Mouse (Mus musculus): ENCODE measurements around the gene Omt2a. TPM values are rescaled to one million over a fixed set of nuclear protein-coding genes. Genes with fewer than 3 reads are reported as not detected.
"Not testable (repeated sequence)": the region's sequence is repeated elsewhere in the genome, so short reads cannot be mapped to it uniquely, and the experiment has no call there.

Gene Omt2a
- polyA plus RNA-seq (2012; rRNA removed) = not detected in 2 replicates

GRCm38 (mm10) chr9:78314696-78315095, at the start of gene Omt2a:
Omt2a (minus strand) TSS chr9:78314796.
- no peak for DNase-seq (ENCODE audit: low read depth, low spot score)
- WGBS = 84% methylated on average over 2 of the region's 2 CpGs

GRCm38 (mm10) chr9:78363374-78363773, 48.8 kb upstream of the Omt2a start:
- DNase-seq (ENCODE audit: low read depth, low spot score) = no peak
- WGBS = 60% methylated on average over 6 of the region's 6 CpGs

GRCm38 (mm10) chr9:78360484-78360872, 45.9 kb upstream of the Omt2a start:
- 47% methylated on average over 2 of the region's 2 CpGs for WGBS

GRCm38 (mm10) chr9:78359750-78360483, 45.3 kb upstream of the Omt2a start:
- WGBS = 84% methylated on average over 6 of the region's 6 CpGs

More at GRCm38 (mm10) chr9:78360484-78360872, 45.9 kb upstream of the Omt2a start:
- no peak for DNase-seq (ENCODE audit: low read depth, low spot score)

GRCm38 (mm10) chr9:78358053-78358452, 43.5 kb upstream of the Omt2a start:
- DNase-seq (ENCODE audit: low read depth, low spot score) = peak; percentile 42

More at GRCm38 (mm10) chr9:78359750-78360483, 45.3 kb upstream of the Omt2a start:
- DNase-seq (ENCODE audit: low read depth, low spot score) = no peak

GRCm38 (mm10) chr9:78355611-78356010, 41.0 kb upstream of the Omt2a start, which contains the start of gene Gsta2:
Gsta2 (minus strand) TSS chr9:78355788.
- DNase-seq (ENCODE audit: low read depth, low spot score) = no peak
- 86% methylated on average over 8 of the region's 8 CpGs for WGBS

More at GRCm38 (mm10) chr9:78358053-78358452, 43.5 kb upstream of the Omt2a start:
- 12% methylated on average over 9 of the region's 9 CpGs for WGBS

GRCm38 (mm10) chr9:78354665-78355578, 40.3 kb upstream of the Omt2a start:
- WGBS = 69% methylated on average over 11 of the region's 11 CpGs
- DNase-seq (ENCODE audit: low read depth, low spot score) = no peak

- no peak for DNase-seq (ENCODE audit: low read depth, low spot score)
Observed at GRCm38 (mm10) chr9:78351504-78352220, 37.1 kb upstream of the Omt2a start.

GRCm38 (mm10) chr9:78350007-78350406, 35.4 kb upstream of the Omt2a start:
- DNase-seq (ENCODE audit: low read depth, low spot score) = not testable (repeated sequence)

More at GRCm38 (mm10) chr9:78351504-78352220, 37.1 kb upstream of the Omt2a start:
- 74% methylated on average over 6 of the region's 6 CpGs for WGBS

GRCm38 (mm10) chr9:78349141-78349540, 34.5 kb upstream of the Omt2a start:
- WGBS = 57% methylated on average over 3 of the region's 3 CpGs
- DNase-seq (ENCODE audit: low read depth, low spot score) = not testable (repeated sequence)

- not testable (repeated sequence) for DNase-seq (ENCODE audit: low read depth, low spot score)
- 58% methylated on average over 6 of the region's 6 CpGs for WGBS
Observed at GRCm38 (mm10) chr9:78348206-78349004, 33.8 kb upstream of the Omt2a start.

GRCm38 (mm10) chr9:78347004-78347403, 32.4 kb upstream of the Omt2a start:
- 33% methylated on average over 3 of the region's 3 CpGs for WGBS
- DNase-seq (ENCODE audit: low read depth, low spot score) = no peak

- not testable (repeated sequence) for DNase-seq (ENCODE audit: low read depth, low spot score)
- WGBS = 31% methylated on average over 4 of the region's 4 CpGs
Observed at GRCm38 (mm10) chr9:78345235-78345634, 30.6 kb upstream of the Omt2a start.

GRCm38 (mm10) chr9:78343055-78343454, 28.5 kb upstream of the Omt2a start:
- 87% methylated on average over 9 of the region's 9 CpGs for WGBS
- DNase-seq (ENCODE audit: low read depth, low spot score) = not testable (repeated sequence)

- WGBS = 89% methylated on average over 4 of the region's 4 CpGs
- DNase-seq (ENCODE audit: low read depth, low spot score) = not testable (repeated sequence)
Observed at GRCm38 (mm10) chr9:78342494-78342893, 27.9 kb upstream of the Omt2a start.

GRCm38 (mm10) chr9:78340324-78340723, 25.7 kb upstream of the Omt2a start:
- not testable (repeated sequence) for DNase-seq (ENCODE audit: low read depth, low spot score)
- WGBS = 27% methylated on average over 8 of the region's 8 CpGs

- not testable (repeated sequence) for DNase-seq (ENCODE audit: low read depth, low spot score)
Observed at GRCm38 (mm10) chr9:78337050-78337449, 22.5 kb upstream of the Omt2a start.

GRCm38 (mm10) chr9:78327289-78327688, 12.7 kb upstream of the Omt2a start, which contains the start of gene Omt2b:
Omt2b (plus strand) TSS chr9:78327589.
- DNase-seq (ENCODE audit: low read depth, low spot score) = not testable (repeated sequence)
- WGBS = 69% methylated on average over 1 of the region's 1 CpGs

- WGBS = 17% methylated on average over 1 of the region's 1 CpGs
- no peak for DNase-seq (ENCODE audit: low read depth, low spot score)
Observed at GRCm38 (mm10) chr9:78319499-78319898, 4.9 kb upstream of the Omt2a start.

Measured in large intestine, adult 2 months (tissue).